Mouse (Mus musculus) kidney, adult 9 months (tissue): Measurements from ENCODE around the gene Lnx1.

Source experiments
- DNase-seq: peaks from one replicate; pipeline ENCODE4 v3.0.0; 2022

Lnx1 gene

GRCm38 (mm10) chr5:74593147-74593546 lies 109.6 kb downstream of the Lnx1 start:
- no peak for DNase-seq

DNA sequence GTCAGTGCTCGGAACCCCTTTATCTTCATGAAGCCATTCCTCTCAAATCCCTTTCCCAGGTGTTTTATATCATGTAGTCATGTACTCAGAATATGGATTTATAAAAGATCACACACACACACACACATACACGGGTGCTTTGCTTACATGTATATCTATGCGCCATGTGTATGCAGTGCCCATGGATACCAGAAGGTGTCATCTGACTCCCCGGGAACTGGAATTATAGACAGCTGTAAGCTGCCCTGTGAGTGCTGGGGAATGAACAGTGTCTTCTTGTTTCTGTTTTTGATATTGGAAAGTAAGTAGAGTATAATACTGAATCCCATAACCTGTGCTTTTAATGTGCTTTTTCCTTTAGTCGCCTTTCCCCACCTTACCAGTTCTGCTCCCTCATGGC lies 111.3 kb downstream of the Lnx1 start:
- no peak for DNase-seq

DNA sequence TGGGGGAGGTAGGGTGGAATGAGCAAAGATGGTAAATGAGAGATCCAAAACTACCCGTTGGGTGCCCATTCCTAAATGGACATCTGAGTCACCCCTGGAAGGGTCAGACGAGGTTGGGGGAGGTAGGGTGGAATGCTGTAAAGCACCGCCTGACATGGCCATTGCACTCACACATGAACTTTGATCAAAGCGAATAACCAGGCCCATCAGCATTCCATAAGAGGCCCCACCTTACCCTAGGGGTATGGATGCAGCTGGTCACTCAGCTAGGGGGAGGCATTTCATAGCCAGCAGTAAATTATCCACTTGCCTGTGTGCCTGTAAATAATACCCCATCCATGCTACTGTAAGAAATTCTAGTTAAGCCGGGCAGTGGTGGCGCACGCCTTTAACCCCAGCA lies 113.6 kb downstream of the Lnx1 start:
- no peak for DNase-seq

GRCm38 (mm10) chr5:74571767-74572166 lies 130.9 kb downstream of the Lnx1 start:
- no peak for DNase-seq

DNA sequence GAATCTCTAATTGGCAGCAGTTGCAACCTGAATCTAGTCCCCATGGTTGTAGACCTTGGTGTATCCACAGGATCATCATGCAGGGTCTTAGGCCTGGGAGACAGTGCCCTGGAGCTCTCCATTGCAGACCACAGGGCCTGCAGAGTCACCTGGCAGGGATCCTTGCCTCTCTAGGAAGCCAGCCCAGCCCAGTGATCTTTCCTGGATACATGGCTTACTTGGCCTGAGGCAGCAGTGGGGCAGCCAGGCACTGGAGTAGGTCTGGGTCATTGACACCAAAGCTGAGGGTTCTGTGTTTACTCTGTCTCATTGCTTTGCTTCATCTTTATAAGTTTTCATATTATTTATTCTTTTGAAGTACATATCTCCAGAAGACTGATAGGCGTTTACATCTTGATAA lies 141.6 kb downstream of the Lnx1 start:
- DNase-seq = peak; percentile 16

DNA sequence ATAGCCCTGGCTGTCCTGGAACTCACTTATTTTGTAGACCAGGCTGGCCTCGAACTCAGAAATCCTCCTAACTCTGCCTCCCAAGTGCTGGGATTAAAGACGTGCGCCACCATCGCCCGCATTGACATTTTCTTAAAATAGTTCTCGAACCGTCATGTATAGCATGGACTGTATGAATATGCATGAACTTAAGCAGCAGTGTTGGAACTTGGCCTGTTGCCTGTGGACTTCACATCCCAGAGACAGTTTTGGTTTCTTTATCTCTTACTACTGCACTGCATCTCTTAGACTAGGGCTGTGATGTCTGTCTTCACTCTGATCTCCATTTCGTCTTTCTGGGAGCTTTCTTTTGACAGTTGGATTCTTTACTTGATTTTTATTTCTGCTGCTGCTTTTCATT lies 153.1 kb downstream of the Lnx1 start:
- no peak for DNase-seq

DNA sequence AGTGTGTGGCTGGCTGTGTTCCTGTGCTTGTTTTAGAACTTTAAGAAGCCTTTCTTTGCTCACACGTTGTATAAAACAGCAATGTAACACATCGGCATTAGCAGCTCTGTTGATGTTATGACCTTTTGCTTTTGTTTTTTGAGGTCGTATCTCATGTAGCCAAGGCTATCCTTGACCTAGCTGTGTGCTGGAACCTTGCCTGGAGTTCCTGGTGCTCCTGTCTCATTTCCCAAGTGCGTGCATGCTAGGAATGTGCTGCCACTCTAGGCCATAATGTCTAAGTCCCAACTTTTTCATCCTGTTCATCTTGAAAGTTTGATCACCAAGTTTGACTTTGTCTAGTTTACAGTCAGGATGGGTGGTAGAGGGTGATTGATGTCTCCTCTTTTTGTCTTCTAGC lies 157.1 kb downstream of the Lnx1 start:
- no peak for DNase-seq
